Mouse (Mus musculus) CD4-positive, CD25-positive, alpha-beta regulatory T cell (primary cell): ENCODE measurements around the gene Bcl11b. TPM values are rescaled to one million over a fixed set of nuclear protein-coding genes. Genes with fewer than 3 reads are reported as not detected.

Experiments
- polyA plus RNA-seq: library from polyadenylated mRNA; unstranded; fragments of 100-300 nt; shearing (Covaris generic); gene quantifications from one replicate; pipeline ENCODE4 v1.2.1, GENCODE M21; 2017

The Bcl11b gene
- 346 TPM for polyA plus RNA-seq

DNA sequence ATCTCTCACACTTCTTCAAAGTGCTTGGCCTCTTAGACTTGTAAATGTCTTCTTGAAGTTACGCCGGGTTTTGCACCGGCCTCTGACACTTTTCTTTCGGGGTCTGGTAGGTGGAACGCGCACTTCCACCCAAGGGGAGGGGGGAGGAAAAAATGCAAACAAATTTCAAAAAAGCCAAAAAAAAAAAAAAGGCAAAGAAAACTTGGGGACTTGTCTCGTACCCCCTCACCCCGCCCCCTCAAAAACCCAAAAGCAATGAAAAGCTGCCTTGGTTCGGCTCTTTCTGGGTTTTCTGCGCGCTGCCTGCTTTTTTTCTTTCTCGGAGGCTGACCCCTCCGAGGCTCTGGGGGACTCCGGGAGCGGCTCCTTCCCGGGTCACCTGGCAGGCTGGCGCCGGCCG, at the start of gene Bcl11b:
TSS of gene Bcl11b (minus strand) at position 120 of the 400 bp plus-strand sequence.

Other genes with a start within 250 kb of the Bcl11b start
- gene Setd3, start 175.7 kb upstream of the Bcl11b start, polyA plus RNA-seq = 85.5 TPM
- 3.7 TPM for gene Ccnk, start 176.0 kb upstream of the Bcl11b start, polyA plus RNA-seq